Mouse (Mus musculus) MEL (cell line): ENCODE results near the gene Thada. TPM values are rescaled to one million over a fixed set of nuclear protein-coding genes. Genes with fewer than 3 reads are reported as not detected.

Source experiments
- DNase-seq: peaks from one replicate; pipeline ENCODE4 v3.0.0; 2011; ENCODE audit warnings: low read depth, low spot score
- H3K27ac ChIP-seq: 2 replicates; pipeline ENCODE4 v1.5.1; 2012; ENCODE audit warnings: low read depth, mild to moderate bottlenecking, control low read depth, low read length, moderate library complexity; ENCODE audit not compliant: control insufficient read depth
- H3K27me3 ChIP-seq, 2 experiments: fragments of 150-350 bp in 1 of 2; sonication (generic) in 1 of 2; 2 replicates each; pipeline ENCODE4 v1.6.1; 2012; ENCODE audit warnings: low read length in 2 of 2, mild to moderate bottlenecking in 2 of 2, improper control_type of control experiment in 1 of 2, moderate library complexity in 1 of 2; ENCODE audit not compliant: insufficient read depth in 2 of 2, control insufficient read depth in 1 of 2
- H3K36me3 ChIP-seq, 2 experiments: 2 replicates each; pipeline ENCODE4 v1.6.1; 2012 to 2014; ENCODE audit warnings: low read length in 2 of 2, improper control_type of control experiment in 1 of 2, inconsistent platforms in 1 of 2, mild to moderate bottlenecking in 1 of 2; ENCODE audit not compliant: insufficient read depth in 2 of 2, control insufficient read depth in 1 of 2
- H3K4me1 ChIP-seq, 2 experiments: fragments of 150-350 bp in 1 of 2; sonication (generic) in 1 of 2; 2 replicates each; pipeline ENCODE4 v1.6.1; 2012; ENCODE audit warnings: low read length in 2 of 2, improper control_type of control experiment in 1 of 2, mild to moderate bottlenecking in 1 of 2; ENCODE audit not compliant: insufficient read depth in 2 of 2, control insufficient read depth in 1 of 2
- H3K4me3 ChIP-seq, 2 experiments: fragments of 150-350 bp in 1 of 2; sonication (generic) in 1 of 2; 2 replicates each; pipeline ENCODE4 v1.5.1; 2012; ENCODE audit warnings: low read depth in 2 of 2, low read length in 2 of 2, mild to moderate bottlenecking in 2 of 2, moderate library complexity in 2 of 2, control low read depth in 1 of 2, improper control_type of control experiment in 1 of 2; ENCODE audit not compliant: control insufficient read depth in 1 of 2, insufficient read depth in 1 of 2
- H3K79me2 ChIP-seq: 2 replicates; pipeline ENCODE4 v1.6.1; 2012; ENCODE audit warnings: mild to moderate bottlenecking, low read length, moderate library complexity; ENCODE audit not compliant: control insufficient read depth, poor library complexity, insufficient read depth
- H3K9ac ChIP-seq: 2 replicates; pipeline ENCODE4 v1.6.1; 2012; ENCODE audit warnings: low read depth, mild to moderate bottlenecking, control low read depth, low read length, moderate library complexity; ENCODE audit not compliant: control insufficient read depth, poor library complexity, severe bottlenecking
- H3K9me3 ChIP-seq: fragments of 150-350 bp; sonication (generic); replicated peaks from 2 replicates; pipeline ENCODE4 v1.6.1; 2012; ENCODE audit warnings: mild to moderate bottlenecking, low read length, improper control_type of control experiment, moderate library complexity; ENCODE audit not compliant: insufficient read depth
- BHLHE40 ChIP-seq: IDR thresholded peaks from 2 replicates; pipeline ENCODE4 v1.6.1; 2012; ENCODE audit warnings: low read depth, mild to moderate bottlenecking, inconsistent platforms, low read length, improper control_type of control experiment, borderline replicate concordance
- CHD2 ChIP-seq: IDR thresholded peaks from 2 replicates; pipeline ENCODE4 v1.6.1; 2011; ENCODE audit warnings: low read length, improper control_type of control experiment
- CTCF ChIP-seq, 3 experiments: IDR thresholded peaks in 2 of 3; conservative IDR thresholded peaks in 1 of 3; 2 replicates each; pipeline ENCODE4 v1.5.1; 2011 to 2012; ENCODE audit warnings: low read length in 3 of 3, low read depth in 2 of 3, mild to moderate bottlenecking in 2 of 3, improper control_type of control experiment in 1 of 3, inconsistent platforms in 1 of 3, mixed read lengths in 1 of 3, moderate library complexity in 1 of 3; ENCODE audit not compliant: control insufficient read depth in 1 of 3, insufficient read depth in 1 of 3, poor library complexity in 1 of 3, severe bottlenecking in 1 of 3
- E2F4 ChIP-seq: IDR thresholded peaks from 2 replicates; pipeline ENCODE4 v1.6.1; 2011; ENCODE audit warnings: low read depth, low read length, improper control_type of control experiment, borderline replicate concordance
- EP300 ChIP-seq, 2 experiments: IDR thresholded peaks; 2 replicates each; pipeline ENCODE4 v1.6.1; 2011; ENCODE audit warnings: improper control_type of control experiment in 2 of 2, low read length in 2 of 2, low read depth in 1 of 2, mild to moderate bottlenecking in 1 of 2
- ETS1 ChIP-seq: IDR thresholded peaks from 2 replicates; pipeline ENCODE4 v1.6.1; 2012; ENCODE audit warnings: low read depth, mild to moderate bottlenecking, inconsistent platforms, low read length, improper control_type of control experiment, moderate library complexity
- HCFC1 ChIP-seq: IDR thresholded peaks from 2 replicates; pipeline ENCODE4 v1.6.1; 2012; ENCODE audit warnings: low read depth, mild to moderate bottlenecking, inconsistent platforms, low read length, improper control_type of control experiment, moderate library complexity
- KAT2A ChIP-seq: conservative IDR thresholded peaks from 2 replicates; pipeline ENCODE4 v1.6.1; 2012; ENCODE audit warnings: low read depth, low read length, improper control_type of control experiment, inconsistent platforms
- MAX ChIP-seq: IDR thresholded peaks from 2 replicates; pipeline ENCODE4 v1.6.1; 2011; ENCODE audit warnings: low read length, improper control_type of control experiment
- MEF2A ChIP-seq: IDR thresholded peaks from 2 replicates; pipeline ENCODE4 v1.6.1; 2014; ENCODE audit warnings: low read depth, mild to moderate bottlenecking, inconsistent platforms, low read length, improper control_type of control experiment; ENCODE audit not compliant: poor library complexity, insufficient replicate concordance, severe bottlenecking; ENCODE audit errors: extremely low read depth
- MXI1 ChIP-seq: IDR thresholded peaks from 2 replicates; pipeline ENCODE4 v1.6.1; 2011; ENCODE audit warnings: mild to moderate bottlenecking, low read depth, low read length, improper control_type of control experiment
- MYB ChIP-seq: IDR thresholded peaks from 2 replicates; pipeline ENCODE4 v1.6.1; 2011; ENCODE audit warnings: mild to moderate bottlenecking, low read depth, low read length, improper control_type of control experiment
- MYC ChIP-seq: IDR thresholded peaks from 2 replicates; pipeline ENCODE4 v1.6.1; 2011; ENCODE audit warnings: low read depth, mild to moderate bottlenecking, low read length, improper control_type of control experiment, moderate library complexity
- NELFE ChIP-seq: IDR thresholded peaks from 2 replicates; pipeline ENCODE4 v1.6.1; 2011; ENCODE audit warnings: low read depth, low read length, improper control_type of control experiment
- NRF1 ChIP-seq: IDR thresholded peaks from 2 replicates; pipeline ENCODE4 v1.6.1; 2014; ENCODE audit warnings: low read depth, mild to moderate bottlenecking, inconsistent platforms, low read length, improper control_type of control experiment, moderate library complexity; ENCODE audit not compliant: poor library complexity, insufficient read depth, severe bottlenecking
- POLR2AphosphoS5 ChIP-seq: IDR thresholded peaks from 2 replicates; pipeline ENCODE4 v1.6.1; 2012; ENCODE audit warnings: low read depth, borderline replicate concordance, mild to moderate bottlenecking, inconsistent platforms, low read length, moderate library complexity, mixed read lengths
- SIN3A ChIP-seq: IDR thresholded peaks from 2 replicates; pipeline ENCODE4 v1.6.1; 2012; ENCODE audit warnings: low read length, improper control_type of control experiment, inconsistent platforms
- TAL1 ChIP-seq: IDR thresholded peaks from 2 replicates; pipeline ENCODE4 v1.6.1; 2012; ENCODE audit warnings: mild to moderate bottlenecking, inconsistent platforms, low read length, moderate library complexity, mixed read lengths
- TBP ChIP-seq: IDR thresholded peaks from 2 replicates; pipeline ENCODE4 v1.8.0; 2011; ENCODE audit warnings: low read depth, low read length, improper control_type of control experiment
- USF1 ChIP-seq: IDR thresholded peaks from 2 replicates; pipeline ENCODE4 v1.6.1; 2014; ENCODE audit warnings: low read depth, mild to moderate bottlenecking, inconsistent platforms, low read length, improper control_type of control experiment, moderate library complexity
- ZC3H11A ChIP-seq: IDR thresholded peaks from 2 replicates; pipeline ENCODE4 v1.6.1; 2012; ENCODE audit warnings: low read depth, mild to moderate bottlenecking, inconsistent platforms, low read length, improper control_type of control experiment
- ZKSCAN1 ChIP-seq: IDR thresholded peaks from 2 replicates; pipeline ENCODE4 v1.6.1; 2012; ENCODE audit warnings: low read depth, mild to moderate bottlenecking, inconsistent platforms, low read length, improper control_type of control experiment, moderate library complexity
- ZNF384 ChIP-seq: IDR thresholded peaks from 2 replicates; pipeline ENCODE4 v1.6.1; 2012; ENCODE audit warnings: low read depth, mild to moderate bottlenecking, inconsistent platforms, low read length, improper control_type of control experiment
- polyA plus RNA-seq, 2 experiments: library from polyadenylated mRNA; stranded (reverse) in 1 of 2; unstranded in 1 of 2; fragments of >175 nt in 1 of 2; fragments of >200 nt in 1 of 2; gene quantifications; 2 replicates each; pipeline versions ENCODE4 v1.2.1 to v1.2.4; 2012; ENCODE audit warnings: low replicate concordance in 2 of 2, low read depth in 1 of 2; ENCODE audit not compliant: insufficient read length in 2 of 2, insufficient read depth in 1 of 2, missing spikeins in 1 of 2
- total RNA-seq: library from RNA; depleted of rRNA; stranded (reverse); fragments of 300-350 nt; gene quantifications from 2 replicates; pipeline ENCODE4 v1.2.3, GENCODE M21; 2012

Gene Thada
- total and polyA plus RNA-seq, 3 experiments: 19.8 to 20.6 TPM; not detected in 1

DNA sequence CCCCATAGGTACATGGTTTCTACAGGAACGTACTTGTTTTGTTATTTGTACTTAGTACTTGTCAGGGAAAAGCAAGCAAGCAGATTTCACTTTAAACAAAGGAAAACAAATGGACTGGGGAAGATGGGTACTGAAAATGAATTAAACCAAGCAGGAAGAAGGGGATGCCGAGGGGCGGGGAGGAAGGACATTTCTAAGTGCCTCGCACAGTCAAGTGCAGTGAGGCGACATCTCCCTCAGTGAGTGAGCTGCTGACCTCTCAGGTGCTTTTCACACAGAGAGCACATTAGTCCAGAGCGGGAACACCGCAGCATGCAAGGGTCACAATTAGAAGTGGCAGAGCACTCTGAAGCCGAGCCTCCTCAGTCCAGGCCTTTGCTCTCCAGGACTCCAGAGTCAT, 135.0 kb downstream of the Thada start:
- H3K9ac ChIP-seq: no peak overlapping the region
- H3K79me2 ChIP-seq: no peaks in the 10 kb centered on the region
- H3K27ac ChIP-seq: no peak overlapping the region
- H3K4me1 ChIP-seq: peaks cover 13 to 15% of the 10 kb centered on the region in 2 experiments
- H3K36me3 ChIP-seq: peaks cover 4 to 28% of the 10 kb centered on the region in 2 experiments
- no peaks in the 10 kb centered on the region for H3K9me3 ChIP-seq
- no peaks in the 10 kb centered on the region for H3K27me3 ChIP-seq
- no peak for TF ChIP-seq TAL1
- no peak for TF ChIP-seq NELFE
- no peak for TF ChIP-seq NRF1
- TF ChIP-seq SIN3A: no peak
- TF ChIP-seq KAT2A: no peak
- no peak for TF ChIP-seq ETS1
- TF ChIP-seq E2F4: no peak
- TF ChIP-seq POLR2AphosphoS5: no peak
- TF ChIP-seq MAX: no peak
- TF ChIP-seq ZKSCAN1: no peak
- no peak for TF ChIP-seq MEF2A
- TF ChIP-seq CHD2: no peak
- TF ChIP-seq EP300 (IDR thresholded peaks at IDR 0.05; ENCODE audit: low read depth in 1 of 2, low read length in 2 of 2): no peak
- no peak for TF ChIP-seq CTCF (IDR thresholded peaks at IDR 0.05 in 2 of 3, conservative IDR thresholded peaks at IDR 0.05 in 1 of 3; ENCODE audit: control insufficient read depth in 1 of 3, insufficient read depth in 1 of 3, low read depth in 2 of 3, low read length in 3 of 3, poor library complexity in 1 of 3, severe bottlenecking in 1 of 3)
- no peak for TF ChIP-seq MYB
- no peak for TF ChIP-seq ZC3H11A
- TF ChIP-seq TBP: no peak
- no peak for DNase-seq
- H3K4me3 ChIP-seq: no peak overlapping the region

DNA sequence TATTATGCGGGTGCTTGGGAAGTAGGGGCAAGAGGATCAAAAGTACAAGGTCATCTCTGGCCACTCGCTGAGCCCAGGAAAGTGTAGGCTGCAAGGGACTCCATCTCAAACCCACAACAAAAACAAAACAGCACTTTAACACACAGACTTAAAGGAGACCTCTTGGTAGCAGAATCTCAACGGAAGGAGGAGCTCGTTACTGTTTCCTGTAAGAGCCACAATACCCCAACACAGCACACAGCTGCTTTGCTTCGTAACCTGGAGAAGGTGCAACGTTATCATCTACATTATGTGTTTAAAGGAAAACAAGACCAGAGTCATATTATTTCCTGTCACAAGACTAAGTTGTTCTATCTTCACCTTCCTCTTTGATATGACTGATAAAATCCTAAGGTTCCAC, 135.5 kb downstream of the Thada start:
- no peaks in the 10 kb centered on the region for H3K79me2 ChIP-seq
- DNase-seq: no peak
- no peak overlapping the region for H3K4me3 ChIP-seq
- no peaks in the 10 kb centered on the region for H3K9me3 ChIP-seq
- no peak overlapping the region for H3K27ac ChIP-seq
- no peak overlapping the region for H3K9ac ChIP-seq
- H3K27me3 ChIP-seq: no peaks in the 10 kb centered on the region
- TF ChIP-seq ZNF384 (no peak), MAX (no peak), NELFE (no peak), USF1 (no peak), MXI1 (no peak), NRF1 (no peak), MYC (no peak), BHLHE40 (no peak), TBP (no peak), CHD2 (no peak), HCFC1 (no peak)
- peaks cover 15 to 16% of the 10 kb centered on the region in 2 experiments for H3K4me1 ChIP-seq
- H3K36me3 ChIP-seq: peaks cover 6 to 28% of the 10 kb centered on the region in 2 experiments
